Mouse (Mus musculus): Measurements from ENCODE around the gene Pcnx3.

- TF ChIP-seq CTCF (IDR thresholded peaks at IDR 0.05; ENCODE audit: low read depth) (no peak), EP300 (IDR thresholded peaks at IDR 0.05; ENCODE audit: low read depth) (peak; percentile 85)
These were observed 38.4 kb upstream of the Pcnx3 start for GRCm38 (mm10) chr19:5726961-5727578.
